Mouse (Mus musculus) neural tube, embryonic 12.5 days (tissue): ENCODE results near the gene Jazf1. TPM values are rescaled to one million over a fixed set of nuclear protein-coding genes. Genes with fewer than 3 reads are reported as not detected.

Experiments used
- ATAC-seq: fragments of 200-750 bp; cut with Nextera tagmentation; 2 replicates; pipeline ENCODE4 v1.8.0; 2017; ENCODE audit warnings: low read depth, mild to moderate bottlenecking, moderate TSS enrichment, moderate library complexity; ENCODE audit not compliant: low FRiP score
- H3K27ac ChIP-seq: fragments of 300-500 bp; sonication (generic); 2 replicates; pipeline ENCODE4 v1.5.1; 2016
- H3K27me3 ChIP-seq: fragments of 300-500 bp; sonication (generic); replicated peaks from 2 replicates; pipeline ENCODE4 v1.6.1; 2016; ENCODE audit warnings: mild to moderate bottlenecking
- H3K36me3 ChIP-seq: fragments of 300-500 bp; sonication (generic); 2 replicates; pipeline ENCODE4 v1.6.1; 2016; ENCODE audit warnings: mild to moderate bottlenecking
- H3K4me1 ChIP-seq: fragments of 300-500 bp; sonication (generic); 2 replicates; pipeline ENCODE4 v1.6.1; 2016
- H3K4me2 ChIP-seq: fragments of 300-500 bp; sonication (generic); replicated peaks from 2 replicates; pipeline ENCODE4 v1.6.1; 2016; ENCODE audit warnings: mild to moderate bottlenecking
- H3K4me3 ChIP-seq: fragments of 300-500 bp; sonication (generic); 2 replicates; pipeline ENCODE4 v1.5.1; 2016
- H3K9ac ChIP-seq: fragments of 300-500 bp; sonication (generic); 2 replicates; pipeline ENCODE4 v1.6.1; 2016; ENCODE audit warnings: mild to moderate bottlenecking
- H3K9me3 ChIP-seq: fragments of 300-500 bp; sonication (generic); 2 replicates; pipeline ENCODE4 v1.6.1; 2016; ENCODE audit warnings: mild to moderate bottlenecking
- WGBS: fragments of 180-500 bp; shearing (Covaris S2); methylation state at CpG from one replicate; pipeline ENCODE4 v1.1.7; 2016; 5-methylcytosine and 5-hydroxymethylcytosine counted together
- polyA plus RNA-seq: library from polyadenylated mRNA; unstranded; fragments of >200 nt; fragmentation: Nextera tagmentation; extraction: Ambion mirVana; gene quantifications from 2 replicates; pipeline ENCODE4 v1.2.1, GENCODE M21; 2016

The Jazf1 gene
- 14.1 and 15.7 TPM in 2 replicates for polyA plus RNA-seq

DNA sequence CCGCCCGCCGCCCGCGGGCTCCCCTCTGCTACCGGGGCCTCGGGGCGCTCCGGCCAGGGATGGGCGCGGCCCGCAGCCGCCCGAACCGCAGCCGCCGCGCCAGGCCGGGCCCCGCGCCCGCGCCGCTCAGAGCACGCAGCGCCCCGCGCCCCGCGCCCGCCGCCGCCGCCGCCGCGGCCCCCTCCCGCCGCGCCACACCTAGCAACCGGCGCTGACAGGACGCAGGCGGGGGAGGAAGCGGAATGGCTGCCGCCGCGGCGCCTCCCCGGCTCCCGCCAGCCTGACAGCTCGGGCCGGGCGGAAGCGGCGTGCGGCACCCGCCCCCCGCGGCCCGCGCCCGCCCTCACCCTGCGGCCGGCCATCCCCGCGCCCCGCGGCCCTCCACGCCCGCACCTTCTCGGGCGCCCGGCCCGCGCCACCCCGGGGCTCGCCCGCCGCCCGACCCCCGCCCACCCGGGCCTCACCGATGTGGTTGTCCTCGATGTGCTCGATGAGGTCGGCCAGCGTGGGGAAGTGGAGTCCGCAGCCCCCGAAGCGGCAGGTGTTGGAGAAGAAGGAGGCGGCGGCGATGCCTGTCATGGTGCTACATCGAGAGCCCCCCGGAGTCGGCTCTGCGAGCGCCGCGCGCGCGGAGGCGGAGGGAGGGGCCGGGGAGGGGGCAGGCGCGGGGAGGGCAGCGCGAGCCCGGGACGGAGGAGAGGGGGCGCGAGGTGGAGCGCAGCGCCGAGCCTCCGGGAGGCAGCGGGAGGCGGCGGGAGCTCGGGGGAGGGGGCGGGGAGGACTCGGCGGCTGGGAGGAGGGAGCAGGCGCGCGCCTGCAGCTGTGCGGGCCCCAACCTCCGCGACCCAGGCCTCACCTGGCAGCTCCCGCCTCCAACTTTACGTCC lies at the start of gene Jazf1:
Gene Jazf1, minus strand, starts transcription at position 643 of the 886 bp plus-strand sequence.
- Histone ChIP-seq H3K4me2 (peak within 1 kb of the TSS; percentile 89), H3K9me3 (no peaks in the 10 kb centered on the region), H3K27ac (peak within 1 kb of the TSS; percentile 57; the same call in 1 of the 2 replicates), H3K9ac (peak within 1 kb of the TSS; percentile 81), H3K36me3 (no peaks in the 10 kb centered on the region), H3K27me3 (peaks cover 22% of the 10 kb centered on the region), H3K4me3 (peak within 1 kb of the TSS; percentile 77), H3K4me1 (no peaks in the 10 kb centered on the region)
- WGBS: under 1% methylated on average over 79 of the region's 133 CpGs
- ATAC-seq: peak; percentile 87

GRCm38 (mm10) chr6:53117855-53118254 lies 49.4 kb upstream of the Jazf1 start:
- Histone ChIP-seq H3K9ac (no peak overlapping the region), H3K4me2 (no peak overlapping the region), H3K4me1 (no peaks in the 10 kb centered on the region), H3K4me3 (no peak overlapping the region), H3K9me3 (no peaks in the 10 kb centered on the region), H3K27me3 (no peaks in the 10 kb centered on the region), H3K36me3 (no peaks in the 10 kb centered on the region), H3K27ac (no peak overlapping the region)
- WGBS: 67% methylated on average over 1 of the region's 1 CpGs
- no peak for ATAC-seq

GRCm38 (mm10) chr6:53086879-53087278 lies 18.4 kb upstream of the Jazf1 start:
- no peak for ATAC-seq
- H3K4me3 ChIP-seq: no peak overlapping the region
- no peak overlapping the region for H3K9ac ChIP-seq
- no peaks in the 10 kb centered on the region for H3K27me3 ChIP-seq
- WGBS: 67% methylated on average over 4 of the region's 4 CpGs
- H3K4me2 ChIP-seq: no peak overlapping the region
- H3K27ac ChIP-seq: no peak overlapping the region
- H3K9me3 ChIP-seq: no peaks in the 10 kb centered on the region
- H3K36me3 ChIP-seq: no peaks in the 10 kb centered on the region
- no peaks in the 10 kb centered on the region for H3K4me1 ChIP-seq

DNA sequence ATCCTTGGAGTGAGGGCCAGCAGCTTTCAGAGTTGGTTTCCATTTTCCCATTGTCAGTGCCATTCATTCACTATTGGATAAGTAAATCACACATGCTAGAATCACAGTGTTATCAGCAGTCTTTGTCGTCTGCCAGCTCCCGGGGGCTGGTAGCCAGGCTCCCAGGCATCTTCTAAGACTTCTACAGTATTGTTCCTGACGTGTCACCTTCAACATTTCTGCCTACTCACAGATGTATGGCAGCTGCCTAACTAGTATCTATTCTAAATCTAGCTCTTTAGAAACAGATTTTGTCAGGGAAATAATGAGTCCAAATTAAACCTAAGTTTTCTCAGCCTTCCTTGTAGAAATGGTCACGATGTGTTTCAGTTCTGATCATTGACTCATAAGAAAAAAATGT lies 12.8 kb upstream of the Jazf1 start:
- WGBS: 80% methylated on average over 4 of the region's 4 CpGs
- no peak overlapping the region for H3K27ac ChIP-seq
- H3K4me1 ChIP-seq: no peaks in the 10 kb centered on the region
- H3K4me2 ChIP-seq: no peak overlapping the region
- ATAC-seq: no peak
- no peaks in the 10 kb centered on the region for H3K9me3 ChIP-seq
- no peaks in the 10 kb centered on the region for H3K36me3 ChIP-seq
- no peak overlapping the region for H3K4me3 ChIP-seq
- no peak overlapping the region for H3K9ac ChIP-seq
- H3K27me3 ChIP-seq: no peaks in the 10 kb centered on the region

GRCm38 (mm10) chr6:53078671-53079070 lies 10.2 kb upstream of the Jazf1 start:
- Histone ChIP-seq H3K4me1 (no peaks in the 10 kb centered on the region), H3K4me2 (no peak overlapping the region), H3K4me3 (no peak overlapping the region), H3K27me3 (no peaks in the 10 kb centered on the region), H3K36me3 (no peaks in the 10 kb centered on the region), H3K9me3 (no peaks in the 10 kb centered on the region), H3K9ac (no peak overlapping the region), H3K27ac (no peak overlapping the region)
- ATAC-seq: no peak
- 38% methylated on average over 2 of the region's 2 CpGs for WGBS

GRCm38 (mm10) chr6:53071732-53072131 lies 3.3 kb upstream of the Jazf1 start:
- ATAC-seq: no peak
- Histone ChIP-seq H3K27ac (no peak overlapping the region), H3K4me3 (no peak overlapping the region), H3K27me3 (peaks cover 22% of the 10 kb centered on the region), H3K9me3 (no peaks in the 10 kb centered on the region), H3K9ac (no peak overlapping the region), H3K4me2 (no peak overlapping the region), H3K36me3 (no peaks in the 10 kb centered on the region), H3K4me1 (no peaks in the 10 kb centered on the region)
- 83% methylated on average over 6 of the region's 6 CpGs for WGBS

DNA sequence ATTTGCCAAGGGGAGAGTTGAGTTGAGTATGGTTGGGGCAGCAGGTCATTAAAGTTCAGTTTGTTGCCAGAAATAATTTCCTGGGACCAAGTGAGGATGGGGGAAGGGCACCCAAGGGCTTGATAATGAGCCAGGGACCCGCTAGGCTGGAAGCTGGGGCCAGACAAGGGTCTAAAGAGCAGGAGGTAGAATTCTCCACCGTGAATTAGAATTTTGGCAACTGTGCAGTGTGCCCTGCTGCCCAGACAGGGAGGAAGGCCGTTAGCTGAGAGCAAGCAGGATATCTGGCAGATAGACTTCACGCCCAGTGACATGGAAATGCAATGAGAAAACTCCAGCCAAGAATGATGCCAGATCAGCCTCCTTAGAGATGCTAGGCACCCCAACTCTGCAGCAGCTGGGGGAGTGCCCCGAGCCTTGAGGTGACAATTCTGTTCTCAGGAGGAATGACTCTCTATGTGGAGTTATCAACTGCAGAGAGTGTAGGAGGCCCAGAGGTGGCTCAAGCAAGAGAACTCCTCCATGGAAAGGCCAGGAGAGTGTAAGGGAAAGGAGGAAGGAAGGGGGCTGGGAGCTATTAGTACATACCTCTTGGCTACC lies 1.6 kb upstream of the Jazf1 start:
- ATAC-seq: no peak
- Histone ChIP-seq H3K27ac (no peak overlapping the region), H3K36me3 (no peaks in the 10 kb centered on the region), H3K27me3 (peaks cover 22% of the 10 kb centered on the region), H3K4me1 (no peaks in the 10 kb centered on the region), H3K4me3 (no peak overlapping the region), H3K9me3 (no peaks in the 10 kb centered on the region), H3K9ac (no peak overlapping the region), H3K4me2 (no peak overlapping the region)
- 37% methylated on average over 5 of the region's 5 CpGs for WGBS

GRCm38 (mm10) chr6:53068875-53069178 lies 396 bp upstream of the Jazf1 start:
- WGBS: 3% methylated on average over 6 of the region's 6 CpGs
- H3K9me3 ChIP-seq: no peaks in the 10 kb centered on the region
- ATAC-seq: peak; percentile 59
- peak overlapping the region; percentile 81 for H3K9ac ChIP-seq
- no peaks in the 10 kb centered on the region for H3K4me1 ChIP-seq
- no peaks in the 10 kb centered on the region for H3K36me3 ChIP-seq
- H3K4me2 ChIP-seq: peak overlapping the region; percentile 89
- peak overlapping the region; percentile 77 for H3K4me3 ChIP-seq
- H3K27me3 ChIP-seq: peaks cover 22% of the 10 kb centered on the region
- H3K27ac ChIP-seq: no peak overlapping the region

GRCm38 (mm10) chr6:53067446-53067988 lies 914 bp downstream of the Jazf1 start:
- ATAC-seq: peak; percentile 39; the same call in 1 of the 2 replicates

GRCm38 (mm10) chr6:53066978-53067377 lies 1.5 kb downstream of the Jazf1 start:
- 60% methylated on average over 3 of the region's 3 CpGs for whole genome bisulfite sequencing
- H3K9ac ChIP-seq: no peak overlapping the region
- H3K4me3 ChIP-seq: no peak overlapping the region
- peaks cover 22% of the 10 kb centered on the region for H3K27me3 ChIP-seq
- H3K4me2 ChIP-seq: peak overlapping the region; percentile 89
- H3K9me3 ChIP-seq: no peaks in the 10 kb centered on the region
- H3K4me1 ChIP-seq: no peaks in the 10 kb centered on the region
- no peaks in the 10 kb centered on the region for H3K36me3 ChIP-seq
- no peak for ATAC-seq
- no peak overlapping the region for H3K27ac ChIP-seq

More at GRCm38 (mm10) chr6:53067446-53067988, 914 bp downstream of the Jazf1 start:
- H3K27ac ChIP-seq: no peak overlapping the region
- no peaks in the 10 kb centered on the region for H3K4me1 ChIP-seq
- H3K36me3 ChIP-seq: no peaks in the 10 kb centered on the region
- peak overlapping the region; percentile 89 for H3K4me2 ChIP-seq
- peak overlapping the region; percentile 81 for H3K9ac ChIP-seq
- peaks cover 22% of the 10 kb centered on the region for H3K27me3 ChIP-seq
- H3K9me3 ChIP-seq: no peaks in the 10 kb centered on the region
- 2% methylated on average over 41 of the region's 41 CpGs for WGBS
- H3K4me3 ChIP-seq: peak overlapping the region; percentile 77

GRCm38 (mm10) chr6:53064070-53064469 lies 4.4 kb downstream of the Jazf1 start:
- ATAC-seq: no peak
- H3K27me3 ChIP-seq: peaks cover 9% of the 10 kb centered on the region; the same call in 1 of the 2 replicates
- 0 out of 2 replicates have a peak, but pooled peaks cover 2% of the 10 kb centered on the region for H3K36me3 ChIP-seq
- no peaks in the 10 kb centered on the region for H3K4me1 ChIP-seq
- H3K9ac ChIP-seq: no peak overlapping the region
- no peaks in the 10 kb centered on the region for H3K9me3 ChIP-seq
- no peak overlapping the region for H3K4me2 ChIP-seq
- H3K4me3 ChIP-seq: no peak overlapping the region
- 94% methylated on average over 4 of the region's 4 CpGs for WGBS
- no peak overlapping the region for H3K27ac ChIP-seq

- H3K4me1 ChIP-seq: no peaks in the 10 kb centered on the region
- no peak overlapping the region for H3K27ac ChIP-seq
- H3K4me3 ChIP-seq: no peak overlapping the region
- H3K9me3 ChIP-seq: no peaks in the 10 kb centered on the region
- H3K9ac ChIP-seq: no peak overlapping the region
- H3K4me2 ChIP-seq: no peak overlapping the region
- ATAC-seq: no peak
- WGBS: 68% methylated on average over 2 of the region's 2 CpGs
- H3K27me3 ChIP-seq: no peaks in the 10 kb centered on the region
- no peaks in the 10 kb centered on the region for H3K36me3 ChIP-seq
Observed at GRCm38 (mm10) chr6:53054909-53055308, 13.5 kb downstream of the Jazf1 start.
